Mouse (Mus musculus): ENCODE results near the gene Cenpp. TPM values are rescaled to one million over a fixed set of nuclear protein-coding genes. Genes with fewer than 3 reads are reported as not detected.
A peak's percentile ranks its signal among the peaks of the same experiment; 100 is the strongest.

Cenpp gene
- total and polyA plus RNA-seq, 3 experiments, result 0.57 to 2.4 (median 1.8) TPM

- no peak for DNase-seq
- intact Hi-C loops (cut with DNase I), result no loop called here
- 83% methylated on average over 3 of the region's 3 CpGs for WGBS
- Histone ChIP-seq H3K36me3 (ENCODE audit: control insufficient read depth, insufficient read depth, low read length) (0 out of 2 replicates have a peak, but pooled peaks cover 2% of the 10 kb centered on the region), H3K4me1 (ENCODE audit: control insufficient read depth, insufficient read depth, low read length) (peaks cover 7% of the 10 kb centered on the region), H3K27ac (no peak overlapping the region), H3K9ac (ENCODE audit: low read depth, low read length) (no peak overlapping the region), H3K79me2 (replicated peaks; ENCODE audit: control insufficient read depth, insufficient read depth, low read length) (peaks cover 10% of the 10 kb centered on the region), H3K27me3 (ENCODE audit: control insufficient read depth, insufficient read depth, low read length) (no peaks in the 10 kb centered on the region), H3K4me3 (no peak overlapping the region)
- TF ChIP-seq CTCF (IDR thresholded peaks at IDR 0.05), result no peak
- TF ChIP-seq EP300 (IDR thresholded peaks at IDR 0.05; ENCODE audit: insufficient read depth, low read depth, low read length), result no peak
- no peak for TF ChIP-seq POLR2A (IDR thresholded peaks at IDR 0.05; ENCODE audit: insufficient read depth, low read depth, low read length)
Observed at GRCm38 (mm10) chr13:49426736-49427135, 225.8 kb downstream of the Cenpp start.

GRCm38 (mm10) chr13:49421959-49422358 lies 230.6 kb downstream of the Cenpp start:
- TF ChIP-seq EP300 (IDR thresholded peaks at IDR 0.05; ENCODE audit: insufficient read depth, low read depth, low read length), result no peak
- no peak for TF ChIP-seq POLR2A (IDR thresholded peaks at IDR 0.05; ENCODE audit: insufficient read depth, low read depth, low read length)
- H3K79me2 ChIP-seq (replicated peaks; ENCODE audit: control insufficient read depth, insufficient read depth, low read length), result peaks cover 10% of the 10 kb centered on the region
- no peaks in the 10 kb centered on the region for H3K27me3 ChIP-seq (ENCODE audit: control insufficient read depth, insufficient read depth, low read length)
- no peaks in the 10 kb centered on the region for H3K36me3 ChIP-seq (ENCODE audit: control insufficient read depth, insufficient read depth, low read length)
- peak overlapping the region; percentile 82 for H3K9ac ChIP-seq (ENCODE audit: low read depth, low read length)
- no peak for DNase-seq
- H3K27ac ChIP-seq, result no peak overlapping the region; the same call in 1 of the 2 replicates
- H3K4me1 ChIP-seq (ENCODE audit: control insufficient read depth, insufficient read depth, low read length), result peaks cover 2% of the 10 kb centered on the region
- peak overlapping the region; percentile 98 for H3K4me3 ChIP-seq
- intact Hi-C loops (cut with DNase I), result loop anchor here (2.0 kb wide), 1 partner anchor 81 kb away; the partner anchor contains the start of gene Bicd2
- WGBS, result 19% methylated on average over 4 of the region's 4 CpGs

- Histone ChIP-seq H3K27me3 (ENCODE audit: control insufficient read depth, insufficient read depth, low read length) (no peaks in the 10 kb centered on the region), H3K27ac (peak overlapping the region; percentile 87), H3K79me2 (replicated peaks; ENCODE audit: control insufficient read depth, insufficient read depth, low read length) (peaks cover 9% of the 10 kb centered on the region), H3K36me3 (ENCODE audit: control insufficient read depth, insufficient read depth, low read length) (no peaks in the 10 kb centered on the region), H3K4me1 (ENCODE audit: control insufficient read depth, insufficient read depth, low read length) (no peaks in the 10 kb centered on the region; the same call in none of the 2 replicates), H3K4me3 (peak overlapping the region; percentile 98), H3K9ac (ENCODE audit: low read depth, low read length) (peak overlapping the region; percentile 82)
- no peak for TF ChIP-seq POLR2A (IDR thresholded peaks at IDR 0.05; ENCODE audit: insufficient read depth, low read depth, low read length)
- no peak for TF ChIP-seq EP300 (IDR thresholded peaks at IDR 0.05; ENCODE audit: insufficient read depth, low read depth, low read length)
- no peak for TF ChIP-seq CTCF (IDR thresholded peaks at IDR 0.05)
- under 1% methylated on average over 15 of the region's 15 CpGs for WGBS
- no peak for DNase-seq
- intact Hi-C loops (cut with DNase I), result loop anchor here (2.0 kb wide), 1 partner anchor 81 kb away; the partner anchor contains the start of gene Bicd2
Observed at GRCm38 (mm10) chr13:49421606-49421917, 231.0 kb downstream of the Cenpp start.

- Histone ChIP-seq H3K4me3 (peak within 1 kb of the TSS; percentile 98), H3K9ac (ENCODE audit: low read depth, low read length) (peak within 1 kb of the TSS; percentile 86), H3K27ac (peak within 1 kb of the TSS; percentile 97), H3K27me3 (ENCODE audit: control insufficient read depth, insufficient read depth, low read length) (no peaks in the 10 kb centered on the region), H3K36me3 (ENCODE audit: control insufficient read depth, insufficient read depth, low read length) (no peaks in the 10 kb centered on the region), H3K79me2 (replicated peaks; ENCODE audit: control insufficient read depth, insufficient read depth, low read length) (peaks cover 9% of the 10 kb centered on the region), H3K4me1 (ENCODE audit: control insufficient read depth, insufficient read depth, low read length) (no peaks in the 10 kb centered on the region; the same call in none of the 2 replicates)
- peak; percentile 98 to 99 for DNase-seq
- TF ChIP-seq POLR2A (IDR thresholded peaks at IDR 0.05; ENCODE audit: insufficient read depth, low read depth, low read length), result peak; percentile 94
- peak; percentile 73 for TF ChIP-seq EP300 (IDR thresholded peaks at IDR 0.05; ENCODE audit: insufficient read depth, low read depth, low read length)
- TF ChIP-seq CTCF (IDR thresholded peaks at IDR 0.05), result peak; percentile 33
- intact Hi-C loops (cut with DNase I), result loop anchor here (2.0 kb wide), 1 partner anchor 80 kb away; the partner anchor contains the start of gene Bicd2
- WGBS, result under 1% methylated on average over 69 of the region's 69 CpGs
Observed at GRCm38 (mm10) chr13:49420754-49421605, 231.6 kb downstream of the Cenpp start, which contains the start of gene Ippk. TSS of gene Ippk (plus strand) at chr13:49421249.

Other genes with a start within 250 kb of the Cenpp start
- gene Ippk, start 231.5 kb downstream of the Cenpp start, total RNA-seq (2021), result 1 to 10 TPM; 6.7 to 7.3 TPM
- gene Ippk, start 231.5 kb downstream of the Cenpp start, polyA plus RNA-seq (2012; rRNA removed), result 4.3 and 6.9 TPM in 2 replicates
- 1 to 10 TPM in 1 of 2 experiments, under 1 TPM in 1; 0.99 to 1.4 TPM for gene Tes3-ps, start 159.5 kb downstream of the Cenpp start, total RNA-seq (2021)
- 0.08 and 0.09 TPM in 2 replicates for gene Tes3-ps, start 159.5 kb downstream of the Cenpp start, polyA plus RNA-seq (2012; rRNA removed)
- 10 to 100 TPM; 13.4 to 15.4 TPM for gene Ecm2, start 148.0 kb downstream of the Cenpp start, total RNA-seq (2021)
- 8.2 and 14.8 TPM in 2 replicates for gene Ecm2, start 148.0 kb downstream of the Cenpp start, polyA plus RNA-seq (2012; rRNA removed)
- 10 to 100 TPM; 13.8 to 16.7 TPM for gene Aspn, start 108.3 kb downstream of the Cenpp start, total RNA-seq (2021)
- 4.3 and 12.0 TPM in 2 replicates for gene Aspn, start 108.3 kb downstream of the Cenpp start, polyA plus RNA-seq (2012; rRNA removed)
- gene Omd, start 70.3 kb downstream of the Cenpp start, total RNA-seq (2021), result 1 to 10 TPM; 1.1 to 1.6 TPM
- gene Omd, start 70.3 kb downstream of the Cenpp start, polyA plus RNA-seq (2012; rRNA removed), result 0.94 and 1.2 TPM in 2 replicates
- gene Ogn, start 44.7 kb downstream of the Cenpp start, total RNA-seq (2021), result 10 to 100 TPM; 69.0 to 74.7 TPM
- gene Ogn, start 44.7 kb downstream of the Cenpp start, polyA plus RNA-seq (2012; rRNA removed), result 27.4 and 71.7 TPM in 2 replicates
- 10 to 100 TPM; 19.3 to 19.4 TPM for gene Nol8, start 293 bp upstream of the Cenpp start, total RNA-seq (2021)
- 1.4 and 3.2 TPM in 2 replicates for gene Nol8, start 293 bp upstream of the Cenpp start, polyA plus RNA-seq (2012; rRNA removed)
- 10 to 100 TPM; 52.2 to 75.0 TPM for gene Iars, start 29.3 kb upstream of the Cenpp start, total RNA-seq (2021)
- 19.4 and 38.1 TPM in 2 replicates for gene Iars, start 29.3 kb upstream of the Cenpp start, polyA plus RNA-seq (2012; rRNA removed)
- gene Gm30302, start 146.2 kb upstream of the Cenpp start, total RNA-seq (2021), result under 1 TPM; 0.10 to 0.32 TPM
- 0.18 and 0.25 TPM in 2 replicates for gene Gm30302, start 146.2 kb upstream of the Cenpp start, polyA plus RNA-seq (2012; rRNA removed)

Measured in heart, adult 2 months (tissue).